Mouse (Mus musculus): ENCODE data around the gene Poglut1. TPM values are rescaled to one million over a fixed set of nuclear protein-coding genes. Genes with fewer than 3 reads are reported as not detected.

Poglut1 gene
- polyA plus RNA-seq, 1 experiment from 2014 or later: 63.4 TPM

- Histone ChIP-seq H3K27ac (ENCODE audit: low read depth) (no peak overlapping the region), H3K4me2 (no peak overlapping the region), H3K27me3 (ENCODE audit: insufficient read depth, low read length) (no peaks in the 10 kb centered on the region), H3K9ac (no peak overlapping the region), H3K9me3 (ENCODE audit: low read depth, low read length) (no peaks in the 10 kb centered on the region), H3K4me1 (ENCODE audit: insufficient read depth) (no peaks in the 10 kb centered on the region), H3K4me3 (ENCODE audit: low read depth, low read length) (no peak overlapping the region), H3K36me3 (ENCODE audit: insufficient read depth) (peaks cover 83% of the 10 kb centered on the region)
- 97% methylated on average over 5 of the region's 5 CpGs for WGBS
- no peak for TF ChIP-seq CTCF (IDR thresholded peaks at IDR 0.05; ENCODE audit: low read depth)
- ATAC-seq (ENCODE audit: insufficient read depth): no peak
- DNase-seq: no peak
Observed at GRCm38 (mm10) chr16:38568192-38568591, 18.1 kb upstream of the Poglut1 start.

DNA sequence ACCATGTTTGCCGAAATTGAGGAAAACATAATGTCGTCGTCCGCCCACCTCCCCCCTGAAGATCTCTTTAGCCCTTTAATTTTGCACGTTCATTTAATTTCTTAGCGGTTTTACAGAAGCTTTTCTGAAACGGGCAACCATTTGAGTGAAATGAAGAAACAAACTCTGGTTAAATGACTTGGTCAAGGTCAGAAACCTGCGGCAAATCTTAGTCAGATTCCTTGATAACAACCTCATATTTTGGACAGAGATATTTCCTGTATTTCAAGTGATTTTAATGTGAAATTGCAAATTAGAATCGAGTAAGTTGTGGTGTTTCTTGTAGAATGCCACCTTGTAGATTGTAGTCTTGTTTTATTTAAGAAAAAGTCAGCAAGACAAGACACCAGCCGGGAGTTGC, 13.5 kb upstream of the Poglut1 start:
- DNase-seq (no peak), ATAC-seq (ENCODE audit: insufficient read depth) (no peak)
- no peak overlapping the region for H3K27ac ChIP-seq (ENCODE audit: low read depth)
- H3K4me1 ChIP-seq (ENCODE audit: insufficient read depth): no peaks in the 10 kb centered on the region
- no peaks in the 10 kb centered on the region for H3K27me3 ChIP-seq (ENCODE audit: insufficient read depth, low read length)
- H3K4me3 ChIP-seq (ENCODE audit: low read depth, low read length): peak overlapping the region; percentile 85
- no peaks in the 10 kb centered on the region for H3K9me3 ChIP-seq (ENCODE audit: low read depth, low read length)
- H3K4me2 ChIP-seq: peak overlapping the region; percentile 58
- H3K36me3 ChIP-seq (ENCODE audit: insufficient read depth): peaks cover 42% of the 10 kb centered on the region
- H3K9ac ChIP-seq: peak overlapping the region; percentile 92
- no peak for TF ChIP-seq CTCF (IDR thresholded peaks at IDR 0.05; ENCODE audit: low read depth)
- 22% methylated on average over 10 of the region's 10 CpGs for WGBS

DNA sequence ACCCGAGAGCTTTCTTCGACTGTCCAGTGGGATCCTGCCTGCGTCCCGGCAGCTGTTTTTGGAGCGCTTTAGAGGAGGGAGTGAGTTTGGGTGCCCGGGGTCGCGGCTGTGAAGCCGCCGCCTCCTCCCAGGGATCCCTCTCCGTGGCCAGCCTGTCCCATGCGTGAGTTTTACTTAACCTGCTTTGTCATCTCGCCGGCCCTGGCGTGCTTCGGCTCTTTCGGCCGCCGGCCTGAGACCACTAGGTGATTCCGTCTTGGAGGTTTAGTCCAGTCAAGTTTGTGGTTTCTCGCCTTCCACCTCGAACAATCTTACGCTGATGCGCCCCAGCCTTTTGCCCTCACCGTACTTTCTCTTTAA, 12.9 kb upstream of the Poglut1 start:
- no peak for TF ChIP-seq CTCF (IDR thresholded peaks at IDR 0.05; ENCODE audit: low read depth)
- H3K27ac ChIP-seq (ENCODE audit: low read depth): peak overlapping the region; percentile 83
- DNase-seq (no peak), ATAC-seq (ENCODE audit: insufficient read depth) (no peak; the same call in 1 of the 2 replicates)
- H3K9ac ChIP-seq: peak overlapping the region; percentile 92
- WGBS: under 1% methylated on average over 25 of the region's 25 CpGs
- H3K4me1 ChIP-seq (ENCODE audit: insufficient read depth): no peaks in the 10 kb centered on the region
- H3K27me3 ChIP-seq (ENCODE audit: insufficient read depth, low read length): no peaks in the 10 kb centered on the region
- H3K4me2 ChIP-seq: peak overlapping the region; percentile 58
- no peaks in the 10 kb centered on the region for H3K9me3 ChIP-seq (ENCODE audit: low read depth, low read length)
- H3K4me3 ChIP-seq (ENCODE audit: low read depth, low read length): peak overlapping the region; percentile 85
- H3K36me3 ChIP-seq (ENCODE audit: insufficient read depth): peaks cover 36% of the 10 kb centered on the region

GRCm38 (mm10) chr16:38562131-38562967, 12.3 kb upstream of the Poglut1 start:
- ATAC-seq (ENCODE audit: insufficient read depth): peak; percentile 97
- 7% methylated on average over 37 of the region's 37 CpGs for WGBS
- Histone ChIP-seq H3K4me3 (ENCODE audit: low read depth, low read length) (peak overlapping the region; percentile 85), H3K4me2 (peak overlapping the region; percentile 58), H3K9me3 (ENCODE audit: low read depth, low read length) (no peaks in the 10 kb centered on the region), H3K36me3 (ENCODE audit: insufficient read depth) (peaks cover 31% of the 10 kb centered on the region), H3K9ac (peak overlapping the region; percentile 92), H3K27ac (ENCODE audit: low read depth) (peak overlapping the region; percentile 83), H3K4me1 (ENCODE audit: insufficient read depth) (no peaks in the 10 kb centered on the region), H3K27me3 (ENCODE audit: insufficient read depth, low read length) (no peaks in the 10 kb centered on the region)
- TF ChIP-seq CTCF (IDR thresholded peaks at IDR 0.05; ENCODE audit: low read depth): no peak
- peak; percentile 98 for DNase-seq

DNA sequence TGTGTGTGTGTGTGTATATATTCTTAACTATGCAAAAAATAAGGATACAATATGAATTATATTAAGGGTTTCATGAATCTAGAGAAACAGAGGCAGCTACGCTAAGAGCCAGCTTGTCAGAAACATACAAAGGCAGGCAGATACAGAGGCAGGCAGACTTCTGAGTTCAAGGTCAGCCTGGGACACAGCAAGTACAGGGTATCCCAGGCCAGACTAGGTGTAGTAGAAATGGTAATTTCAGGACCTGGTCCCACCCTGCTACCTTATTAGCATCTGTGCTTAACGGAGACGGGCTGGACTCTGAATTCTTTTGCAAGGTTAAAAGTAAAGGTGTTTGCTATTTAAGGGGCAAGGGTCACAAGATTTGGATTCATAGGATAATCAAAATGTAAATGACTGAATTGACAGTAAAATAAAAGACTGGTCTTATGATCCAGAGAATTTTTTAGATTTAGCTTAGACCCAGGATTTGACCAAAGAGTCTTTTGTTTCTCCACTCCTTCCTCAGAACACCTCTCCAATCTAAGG, 8.2 kb upstream of the Poglut1 start, which contains the start of gene Tmem39a:
TSS of gene Tmem39a (plus strand) at position 478 of the 528 bp plus-strand sequence.
- Histone ChIP-seq H3K4me1 (ENCODE audit: insufficient read depth) (no peaks in the 10 kb centered on the region), H3K9me3 (ENCODE audit: low read depth, low read length) (no peaks in the 10 kb centered on the region), H3K9ac (no peak within 1 kb of the TSS), H3K4me3 (ENCODE audit: low read depth, low read length) (no peak within 1 kb of the TSS), H3K27ac (ENCODE audit: low read depth) (no peak within 1 kb of the TSS), H3K36me3 (ENCODE audit: insufficient read depth) (no peaks in the 10 kb centered on the region), H3K27me3 (ENCODE audit: insufficient read depth, low read length) (no peaks in the 10 kb centered on the region), H3K4me2 (no peak within 1 kb of the TSS)
- ATAC-seq (ENCODE audit: insufficient read depth) (no peak), DNase-seq (no peak)
- 91% methylated on average over 3 of the region's 3 CpGs for WGBS
- TF ChIP-seq CTCF (IDR thresholded peaks at IDR 0.05; ENCODE audit: low read depth): no peak

- Histone ChIP-seq H3K4me2 (no peak overlapping the region), H3K4me1 (ENCODE audit: insufficient read depth) (no peaks in the 10 kb centered on the region), H3K9me3 (ENCODE audit: low read depth, low read length) (no peaks in the 10 kb centered on the region), H3K4me3 (ENCODE audit: low read depth, low read length) (no peak overlapping the region), H3K9ac (no peak overlapping the region), H3K27me3 (ENCODE audit: insufficient read depth, low read length) (no peaks in the 10 kb centered on the region), H3K36me3 (ENCODE audit: insufficient read depth) (no peaks in the 10 kb centered on the region), H3K27ac (ENCODE audit: low read depth) (no peak overlapping the region)
- DNase-seq: no peak
- 83% methylated on average over 3 of the region's 3 CpGs for WGBS
- ATAC-seq (ENCODE audit: insufficient read depth): no peak
- TF ChIP-seq CTCF (IDR thresholded peaks at IDR 0.05; ENCODE audit: low read depth): no peak
Observed at GRCm38 (mm10) chr16:38555988-38556387, 5.9 kb upstream of the Poglut1 start.

- Histone ChIP-seq H3K9ac (no peak overlapping the region), H3K9me3 (ENCODE audit: low read depth, low read length) (no peaks in the 10 kb centered on the region), H3K27me3 (ENCODE audit: insufficient read depth, low read length) (no peaks in the 10 kb centered on the region), H3K36me3 (ENCODE audit: insufficient read depth) (peaks cover 30% of the 10 kb centered on the region), H3K4me2 (no peak overlapping the region; the same call in 1 of the 2 replicates), H3K4me1 (ENCODE audit: insufficient read depth) (no peaks in the 10 kb centered on the region), H3K4me3 (ENCODE audit: low read depth, low read length) (no peak overlapping the region), H3K27ac (ENCODE audit: low read depth) (no peak overlapping the region)
- ATAC-seq (ENCODE audit: insufficient read depth): no peak
- TF ChIP-seq CTCF (IDR thresholded peaks at IDR 0.05; ENCODE audit: low read depth): no peak
- DNase-seq: no peak
- WGBS: 96% methylated on average over 1 of the region's 1 CpGs
Observed at GRCm38 (mm10) chr16:38548000-38548399, 2.1 kb downstream of the Poglut1 start.

Measured in lung, embryonic 14.5 days (tissue).